Mouse (Mus musculus) ES-E14 (cell line): ENCODE measurements around the gene Zfp184.

Experiments used
- HCFC1 ChIP-seq: IDR thresholded peaks from 2 replicates; pipeline ENCODE4 v1.6.1; 2012; ENCODE audit warnings: low read length, inconsistent platforms, borderline replicate concordance; ENCODE audit not compliant: insufficient read depth
- MAFK ChIP-seq: IDR thresholded peaks from 2 replicates; pipeline ENCODE4 v1.6.1; 2014; ENCODE audit warnings: mild to moderate bottlenecking, low read depth, low read length, inconsistent platforms; ENCODE audit not compliant: insufficient read depth
- ZNF384 ChIP-seq: IDR thresholded peaks from 2 replicates; pipeline ENCODE4 v1.6.1; 2012; ENCODE audit warnings: low read depth, low read length, inconsistent platforms

- TF ChIP-seq MAFK: no peak
- TF ChIP-seq HCFC1: no peak
- no peak for TF ChIP-seq ZNF384
These were observed 64.7 kb downstream of the Zfp184 start, which contains the start of gene Prss16 for GRCm38 (mm10) chr13:22009642-22010041.
